Mouse (Mus musculus) kidney, adult 11 months (tissue): ENCODE data around the gene Tyrobp.

Source experiments
- DNase-seq: peaks from one replicate; pipeline ENCODE4 v3.0.0; 2022

The Tyrobp gene

GRCm38 (mm10) chr7:30413596-30413995 is at the start of gene Tyrobp:
Gene Tyrobp (plus strand): TSS chr7:30413760.
- no peak for DNase-seq

- no peak for DNase-seq
Observed at GRCm38 (mm10) chr7:30367466-30367865, 46.1 kb upstream of the Tyrobp start.

DNA sequence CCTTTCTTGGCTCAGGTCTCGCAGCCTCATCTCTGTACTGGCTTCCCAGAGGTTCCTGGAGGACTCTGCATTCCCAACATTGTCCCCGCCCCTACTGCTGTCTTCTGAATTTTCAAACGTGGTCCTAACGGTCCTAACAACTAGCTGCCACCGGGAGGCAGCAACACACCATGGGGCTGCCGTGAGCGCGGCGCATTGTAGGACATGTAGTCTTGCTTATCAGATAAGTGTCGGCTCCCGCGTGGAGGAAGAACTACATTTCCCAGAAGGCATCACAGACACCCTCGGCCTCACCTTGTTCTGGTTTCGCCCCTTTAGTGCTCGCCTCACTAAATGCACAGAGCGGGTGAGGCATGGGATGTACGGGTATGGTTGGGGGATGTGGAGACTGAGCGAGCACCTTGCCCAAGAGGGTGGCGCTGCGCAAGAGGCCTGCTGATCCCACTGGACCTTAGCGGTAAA is 40.0 kb upstream of the Tyrobp start:
- DNase-seq: peak; percentile 96

DNA sequence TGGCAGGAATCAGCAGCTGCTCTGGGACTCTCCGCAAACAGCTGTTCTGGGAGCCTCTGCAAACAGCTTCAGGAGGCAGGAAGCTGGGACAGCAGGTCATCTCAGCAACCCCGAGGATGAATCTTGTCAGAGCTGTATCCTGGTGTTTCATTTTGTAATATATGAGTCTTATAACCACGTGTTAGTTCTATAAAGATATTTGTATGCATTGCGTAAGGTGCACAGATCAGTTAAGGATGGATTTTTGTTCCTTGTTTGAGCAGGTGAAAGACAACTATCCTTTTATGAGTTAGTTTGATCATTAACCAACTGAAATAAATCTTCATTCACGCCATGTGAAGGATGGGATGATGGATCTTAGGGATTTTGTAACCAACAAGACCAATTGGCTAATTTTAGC is 33.5 kb upstream of the Tyrobp start:
- DNase-seq: no peak

GRCm38 (mm10) chr7:30384106-30384505 is 29.5 kb upstream of the Tyrobp start:
- DNase-seq: no peak

DNA sequence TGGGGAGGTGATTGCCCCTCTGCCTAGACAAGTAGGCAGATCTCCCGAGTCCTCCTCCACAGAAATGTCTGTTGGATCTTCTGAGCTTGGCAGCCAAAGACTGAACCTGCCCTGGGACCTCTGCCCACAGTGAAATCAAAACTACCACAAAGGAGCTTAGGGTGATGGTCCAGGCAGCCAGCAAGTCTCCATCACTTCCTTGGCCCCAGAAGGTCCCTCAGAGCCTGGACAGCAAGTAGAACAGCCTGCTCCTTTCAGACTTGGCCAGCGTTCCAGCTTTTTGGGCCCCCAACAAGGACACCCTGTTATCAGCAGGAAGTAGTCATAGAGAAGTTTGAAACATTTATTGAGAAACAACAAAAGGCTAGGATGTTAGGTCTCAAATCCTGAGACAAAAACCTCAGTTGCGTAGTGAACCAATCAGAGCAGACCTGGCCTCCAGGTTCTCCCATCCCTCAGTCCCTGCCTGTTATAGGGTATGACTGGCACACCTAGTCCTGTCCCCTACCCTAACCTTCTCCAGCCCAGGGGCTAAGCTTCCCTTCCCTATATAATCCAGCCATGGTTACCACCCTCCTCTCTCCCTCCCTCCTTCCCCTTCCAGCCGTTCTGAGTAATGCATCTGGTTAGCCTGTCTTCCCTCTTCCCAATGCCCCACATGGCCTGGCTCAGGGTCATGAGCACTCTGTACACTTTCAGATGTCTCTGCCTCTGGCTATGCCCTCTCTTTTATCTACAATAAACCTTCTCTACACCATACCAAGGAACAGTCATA is 20.6 kb upstream of the Tyrobp start:
- no peak for DNase-seq

- no peak for DNase-seq
Observed at GRCm38 (mm10) chr7:30393631-30394030, 19.9 kb upstream of the Tyrobp start.

DNA sequence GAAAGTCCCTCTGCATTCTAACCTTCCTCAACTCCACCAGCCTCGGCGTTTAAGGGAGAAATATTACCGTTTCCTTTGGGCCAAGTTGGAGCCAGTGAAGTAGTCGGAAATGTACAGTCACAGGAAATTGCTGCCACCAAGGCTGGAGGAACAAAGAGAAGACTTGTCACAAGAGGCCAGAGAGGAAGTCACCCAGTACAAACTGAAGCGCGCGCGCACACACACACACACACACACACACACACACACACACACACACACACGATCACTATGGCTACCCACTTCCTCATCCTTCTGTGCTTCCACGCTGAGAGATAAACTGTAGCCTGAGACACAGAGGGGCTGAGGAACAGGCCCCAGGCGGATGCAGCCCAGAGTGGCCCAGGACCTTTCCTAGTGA is 19.2 kb upstream of the Tyrobp start:
- peak; percentile 16 for DNase-seq

- no peak for DNase-seq
Observed at GRCm38 (mm10) chr7:30394871-30395270, 18.7 kb upstream of the Tyrobp start.

GRCm38 (mm10) chr7:30399671-30400070 is 13.9 kb upstream of the Tyrobp start:
- no peak for DNase-seq

GRCm38 (mm10) chr7:30402343-30402742 is 11.2 kb upstream of the Tyrobp start:
- DNase-seq: no peak

- no peak for DNase-seq
Observed at GRCm38 (mm10) chr7:30408639-30409038, 4.9 kb upstream of the Tyrobp start.

- no peak for DNase-seq
Observed at GRCm38 (mm10) chr7:30409789-30410188, 3.8 kb upstream of the Tyrobp start.

DNA sequence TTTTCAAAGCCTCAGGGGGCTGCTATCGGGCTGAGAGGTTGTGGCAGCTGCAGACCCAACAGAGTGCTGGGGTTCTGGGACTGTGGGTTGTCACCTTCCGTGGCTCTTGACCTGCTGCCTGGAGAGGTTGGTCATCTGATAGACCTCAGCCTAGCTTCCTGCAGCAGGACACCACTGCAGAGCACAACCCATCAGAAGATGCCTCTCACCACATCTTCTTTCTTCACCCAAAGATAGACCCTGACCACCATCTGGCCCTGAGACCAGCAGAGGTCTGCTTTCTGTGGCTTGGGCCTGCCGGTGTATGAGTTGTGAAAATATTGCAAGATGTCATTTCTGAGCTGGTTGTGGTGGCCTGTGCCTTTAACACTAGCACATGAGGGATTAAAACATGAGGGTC is 2.5 kb upstream of the Tyrobp start:
- DNase-seq: no peak

GRCm38 (mm10) chr7:30412735-30413147 is 819 bp upstream of the Tyrobp start:
- DNase-seq: no peak

- DNase-seq: no peak
Observed at GRCm38 (mm10) chr7:30417856-30418255, 4.3 kb downstream of the Tyrobp start.

GRCm38 (mm10) chr7:30419561-30420499 is 6.3 kb downstream of the Tyrobp start, which contains the start of gene Hcst:
Gene Hcst (minus strand): TSS chr7:30419854.
- DNase-seq: no peak

GRCm38 (mm10) chr7:30420673-30421072 is 7.1 kb downstream of the Tyrobp start:
- DNase-seq: no peak

DNA sequence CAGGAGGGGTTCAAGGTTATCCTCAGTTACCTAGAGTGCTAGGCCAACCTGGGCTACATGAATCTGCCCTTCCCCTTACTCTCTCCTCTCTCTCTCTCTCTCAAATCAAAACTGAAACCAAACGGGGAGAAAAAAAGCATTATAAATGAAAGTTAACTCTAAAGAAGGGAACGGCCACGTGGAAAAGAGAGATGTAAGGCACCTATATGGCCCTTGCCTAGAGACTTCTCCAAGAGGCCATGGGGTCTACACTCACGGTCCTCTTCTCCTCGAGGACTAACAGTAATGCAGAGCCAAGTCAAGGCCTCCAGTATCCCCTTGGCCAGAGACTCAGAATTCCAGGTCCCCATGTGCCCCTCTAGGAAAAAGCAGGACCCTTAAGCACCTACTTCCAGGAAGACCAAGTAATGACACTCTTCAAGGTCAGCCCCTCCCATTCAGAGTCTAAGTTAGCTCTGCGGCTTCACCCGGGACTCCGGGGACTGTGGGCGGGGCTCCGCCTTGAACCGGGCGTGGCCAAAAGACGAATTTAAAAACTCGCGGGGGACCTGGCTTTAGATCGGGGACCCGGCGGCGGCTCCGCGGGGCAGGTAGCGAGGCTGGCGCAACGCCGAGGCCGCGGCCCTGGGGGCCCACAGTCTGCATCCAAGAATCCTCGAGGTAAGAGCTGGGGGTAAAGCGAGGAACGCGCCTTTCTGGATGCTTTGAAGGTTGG is 7.8 kb downstream of the Tyrobp start, which contains the start of gene Nfkbid:
Gene Nfkbid, plus strand, starts transcription at position 558 of the 715 bp plus-strand sequence.
- DNase-seq: peak; percentile 66

- peak; percentile 77 for DNase-seq
Observed at GRCm38 (mm10) chr7:30421890-30422435, 8.4 kb downstream of the Tyrobp start.

DNA sequence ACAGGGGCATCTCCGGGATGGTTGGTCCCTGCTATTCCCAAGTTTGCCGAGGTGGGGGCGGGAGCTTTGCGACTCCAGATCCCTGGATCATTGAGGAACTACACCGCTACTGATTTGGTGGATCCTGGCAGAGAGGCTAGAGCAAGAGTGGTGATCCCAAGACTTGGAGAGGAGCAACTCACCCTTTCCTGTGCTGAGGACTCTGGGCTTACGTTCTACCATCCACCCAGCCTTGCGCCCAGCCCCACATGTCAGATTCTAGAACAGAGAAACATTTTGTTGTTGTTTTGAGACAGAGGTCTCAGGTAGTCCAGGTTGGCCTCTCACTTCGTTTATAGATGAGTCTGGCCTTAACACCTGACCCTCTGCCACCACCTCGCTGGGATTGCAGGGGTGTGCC is 9.0 kb downstream of the Tyrobp start:
- DNase-seq: no peak

DNA sequence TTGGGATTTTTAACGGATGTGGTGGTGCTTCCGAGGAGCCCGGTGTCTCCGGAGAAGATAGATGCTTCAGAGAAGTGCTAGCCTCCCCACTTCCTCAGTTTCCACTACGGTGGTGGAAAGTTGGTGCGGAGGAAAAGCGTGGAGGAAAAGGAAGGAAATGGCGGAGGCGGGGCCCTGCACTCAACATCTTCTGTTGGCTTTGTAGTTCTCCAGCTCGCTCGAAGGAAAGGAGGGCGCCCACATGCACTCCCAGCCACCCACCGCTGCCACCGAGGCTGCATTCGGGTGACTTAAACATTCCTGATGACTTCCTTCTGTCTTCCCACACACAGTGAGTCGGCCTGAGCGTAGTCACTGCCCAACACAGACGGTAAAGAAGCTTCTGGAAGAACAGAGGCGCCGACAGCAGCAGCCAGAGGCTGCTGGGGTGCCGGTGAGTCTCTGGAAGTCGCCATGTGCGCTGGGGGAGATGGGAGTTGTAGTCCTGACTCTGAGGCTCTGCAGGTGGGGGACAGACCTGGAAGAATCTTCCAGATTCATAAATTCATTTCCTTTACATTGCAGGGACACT is 9.6 kb downstream of the Tyrobp start:
- no peak for DNase-seq
